Mouse (Mus musculus): ENCODE data around the gene Susd2. TPM values are rescaled to one million over a fixed set of nuclear protein-coding genes. Genes with fewer than 3 reads are reported as not detected.

Gene Susd2
- polyA plus RNA-seq, 1 experiment from 2014 or later: 0.96 TPM

DNA sequence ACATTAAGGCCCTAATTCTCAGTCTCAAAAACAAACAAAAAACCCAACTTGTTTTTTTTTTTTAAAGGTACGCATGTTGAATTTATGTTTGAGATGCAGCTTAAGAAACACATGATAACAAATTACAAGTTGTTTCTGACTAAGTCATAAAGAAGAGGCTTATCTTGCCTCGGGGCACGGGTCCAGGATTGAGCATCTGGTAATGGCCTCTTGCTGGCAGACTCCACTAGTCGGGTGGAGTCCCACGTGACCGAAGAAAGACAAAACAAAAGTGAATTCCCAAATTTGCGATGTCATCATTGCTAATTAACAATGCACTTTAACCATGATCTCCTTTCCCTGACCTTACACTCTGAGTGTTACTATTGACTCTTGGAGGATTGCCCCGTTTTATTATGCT is 47.8 kb downstream of the Susd2 start:
- H3K27me3 ChIP-seq (ENCODE audit: low read depth, poor library complexity, severe bottlenecking): no peaks in the 10 kb centered on the region
- H3K36me3 ChIP-seq: no peaks in the 10 kb centered on the region
- no peaks in the 10 kb centered on the region for H3K4me1 ChIP-seq
- WGBS: 85% methylated on average over 8 of the region's 8 CpGs
- H3K27ac ChIP-seq: no peak overlapping the region
- H3K4me3 ChIP-seq: no peak overlapping the region
- no peak for DNase-seq (ENCODE audit: low spot score)
- H3K9me3 ChIP-seq (replicated peaks): no peaks in the 10 kb centered on the region

DNA sequence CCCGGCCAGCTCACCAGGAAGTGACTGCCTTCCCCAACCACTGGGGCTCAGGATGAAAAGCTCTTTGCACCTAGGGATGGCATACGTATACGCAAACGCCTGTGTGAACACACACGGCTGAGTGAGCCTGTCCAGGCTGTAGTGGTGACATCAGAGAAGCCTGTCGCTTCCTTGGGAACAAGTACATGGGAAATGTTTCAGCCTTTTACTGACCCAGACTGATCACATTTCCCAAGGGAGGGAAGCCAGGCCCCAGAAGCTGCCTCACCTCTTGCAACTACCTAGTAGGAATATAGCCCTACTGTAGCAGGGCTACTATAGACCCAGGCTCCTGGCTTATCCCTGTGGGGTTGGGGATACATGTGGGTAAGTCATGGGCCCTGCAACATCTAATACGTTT is 51.2 kb downstream of the Susd2 start:
- Histone ChIP-seq H3K27me3 (ENCODE audit: low read depth, poor library complexity, severe bottlenecking) (no peaks in the 10 kb centered on the region), H3K4me1 (peaks cover 19% of the 10 kb centered on the region), H3K9me3 (replicated peaks) (no peaks in the 10 kb centered on the region), H3K36me3 (no peaks in the 10 kb centered on the region), H3K4me3 (no peak overlapping the region), H3K27ac (no peak overlapping the region)
- 83% methylated on average over 7 of the region's 7 CpGs for WGBS
- no peak for DNase-seq (ENCODE audit: low spot score)

DNA sequence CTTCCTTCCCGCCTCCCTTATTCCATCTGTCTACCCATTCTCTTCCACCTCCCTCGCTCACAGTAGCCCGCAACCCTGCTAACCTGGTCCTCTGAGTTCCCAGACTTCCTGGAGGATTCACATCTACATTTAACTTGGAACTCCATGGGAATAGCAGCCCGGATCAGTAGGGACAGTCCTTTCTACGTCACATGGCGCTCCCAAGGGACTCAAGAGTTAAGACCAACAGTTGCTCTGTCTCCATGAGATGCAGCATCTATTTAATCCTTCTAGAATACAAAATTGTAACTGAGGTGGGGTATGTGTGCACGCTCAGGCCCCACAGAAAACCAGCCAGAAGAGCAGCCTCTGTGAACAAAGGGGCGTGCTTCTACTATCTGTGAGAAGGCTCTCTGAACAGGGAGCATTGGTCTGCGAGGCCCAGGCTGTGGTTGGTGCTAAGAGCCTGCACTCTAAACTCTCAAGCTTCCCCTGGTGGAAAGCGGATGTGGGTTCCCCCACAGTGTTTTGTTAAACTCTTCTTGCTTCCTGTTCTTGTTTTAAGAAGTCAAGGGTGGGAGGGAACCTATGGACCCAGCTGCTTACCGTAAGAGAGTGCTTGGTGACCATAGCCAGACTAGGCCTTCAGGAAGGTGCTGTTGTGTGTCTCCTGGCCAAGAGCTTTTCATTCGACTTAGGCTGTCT is 52.5 kb downstream of the Susd2 start:
- Histone ChIP-seq H3K4me1 (peaks cover 21% of the 10 kb centered on the region), H3K9me3 (replicated peaks) (no peaks in the 10 kb centered on the region), H3K27ac (no peak overlapping the region), H3K27me3 (ENCODE audit: low read depth, poor library complexity, severe bottlenecking) (no peaks in the 10 kb centered on the region), H3K36me3 (no peaks in the 10 kb centered on the region), H3K4me3 (no peak overlapping the region)
- WGBS: 84% methylated on average over 12 of the region's 12 CpGs
- no peak for DNase-seq (ENCODE audit: low spot score)

DNA sequence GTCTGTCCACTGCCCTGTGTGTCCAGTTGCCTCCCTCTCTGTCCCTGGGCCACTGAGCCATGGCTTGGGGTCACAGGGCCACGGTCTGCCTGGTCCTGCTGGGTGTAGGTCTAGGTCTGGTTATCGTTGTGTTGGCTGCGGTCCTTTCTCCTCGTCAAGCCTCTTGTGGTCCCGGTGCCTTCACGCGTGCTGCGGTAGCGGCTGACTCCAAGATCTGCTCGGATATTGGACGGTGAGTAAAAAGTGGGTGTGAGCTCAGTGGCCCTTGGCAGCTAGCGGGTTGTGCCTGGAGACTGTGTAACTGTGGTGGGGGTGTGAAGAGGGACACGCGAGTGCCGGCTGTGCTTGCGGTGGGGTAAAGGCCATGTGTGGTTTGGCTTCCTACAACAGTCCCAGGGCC is 54.2 kb downstream of the Susd2 start:
- Histone ChIP-seq H3K27me3 (ENCODE audit: low read depth, poor library complexity, severe bottlenecking) (peaks cover 13% of the 10 kb centered on the region), H3K27ac (peak overlapping the region; percentile 72), H3K9me3 (replicated peaks) (no peaks in the 10 kb centered on the region), H3K4me1 (peaks cover 28% of the 10 kb centered on the region), H3K36me3 (no peaks in the 10 kb centered on the region), H3K4me3 (0 out of 2 replicates have a peak overlapping the region, but pooled peaks have one; percentile 5)
- no peak for DNase-seq (ENCODE audit: low spot score)
- 79% methylated on average over 16 of the region's 16 CpGs for WGBS

DNA sequence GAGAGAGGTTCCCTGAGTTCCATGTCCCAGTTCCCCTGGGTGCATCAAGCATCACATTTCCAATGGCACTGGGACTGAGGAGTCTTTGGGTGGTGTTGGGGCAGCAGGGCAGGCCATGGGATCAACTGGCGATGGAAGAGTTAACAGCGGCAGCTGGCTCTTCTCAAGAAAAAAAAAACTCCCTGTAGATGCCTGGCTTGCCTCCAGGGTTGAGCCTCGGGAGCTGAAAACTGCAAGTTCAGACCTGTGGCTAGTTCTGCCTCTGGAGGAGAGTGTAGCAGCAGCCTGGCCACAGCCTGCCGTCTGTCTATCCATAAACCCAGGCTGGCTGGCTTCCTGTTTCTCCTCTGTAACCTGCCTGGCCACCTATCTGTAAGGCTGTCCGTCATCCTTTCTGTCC is 54.7 kb downstream of the Susd2 start, which contains the start of gene Ggt5:
Ggt5 (plus strand) TSS at position 212 of the 400 bp plus-strand sequence.
- peaks cover 28% of the 10 kb centered on the region for H3K4me1 ChIP-seq
- no peaks in the 10 kb centered on the region for H3K36me3 ChIP-seq
- DNase-seq (ENCODE audit: low spot score): no peak
- 0 out of 2 replicates have a peak within 1 kb of the TSS, but pooled peaks have one; percentile 5 for H3K4me3 ChIP-seq
- H3K9me3 ChIP-seq (replicated peaks): no peaks in the 10 kb centered on the region
- H3K27ac ChIP-seq: peak within 1 kb of the TSS; percentile 72
- 28% methylated on average over 5 of the region's 5 CpGs for WGBS
- H3K27me3 ChIP-seq (ENCODE audit: low read depth, poor library complexity, severe bottlenecking): peaks cover 17% of the 10 kb centered on the region

DNA sequence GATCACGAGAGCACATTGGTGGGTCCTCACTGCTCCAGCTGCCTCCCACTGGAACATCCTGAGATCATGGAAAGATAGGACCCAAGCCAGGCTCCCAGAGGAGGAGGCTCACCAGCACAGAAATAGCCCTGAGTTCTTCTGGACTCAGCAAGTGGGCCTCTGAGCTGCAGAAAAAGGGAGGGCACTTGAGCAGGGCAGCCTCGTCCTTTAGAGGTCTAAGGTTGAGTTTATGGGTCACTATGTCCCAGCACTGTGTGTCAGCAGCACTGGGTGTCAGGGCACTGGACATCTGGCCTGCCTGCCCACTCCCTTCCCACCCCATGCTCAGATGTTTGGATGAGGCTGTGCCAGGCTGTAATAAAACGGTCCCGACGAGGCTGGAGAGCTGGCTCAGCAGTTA is 55.5 kb downstream of the Susd2 start:
- no peak overlapping the region for H3K4me3 ChIP-seq
- no peak for DNase-seq (ENCODE audit: low spot score)
- no peak overlapping the region for H3K27ac ChIP-seq
- H3K9me3 ChIP-seq (replicated peaks): no peaks in the 10 kb centered on the region
- no peaks in the 10 kb centered on the region for H3K36me3 ChIP-seq
- H3K4me1 ChIP-seq: peaks cover 28% of the 10 kb centered on the region
- 51% methylated on average over 5 of the region's 5 CpGs for WGBS
- peaks cover 17% of the 10 kb centered on the region for H3K27me3 ChIP-seq (ENCODE audit: low read depth, poor library complexity, severe bottlenecking)

DNA sequence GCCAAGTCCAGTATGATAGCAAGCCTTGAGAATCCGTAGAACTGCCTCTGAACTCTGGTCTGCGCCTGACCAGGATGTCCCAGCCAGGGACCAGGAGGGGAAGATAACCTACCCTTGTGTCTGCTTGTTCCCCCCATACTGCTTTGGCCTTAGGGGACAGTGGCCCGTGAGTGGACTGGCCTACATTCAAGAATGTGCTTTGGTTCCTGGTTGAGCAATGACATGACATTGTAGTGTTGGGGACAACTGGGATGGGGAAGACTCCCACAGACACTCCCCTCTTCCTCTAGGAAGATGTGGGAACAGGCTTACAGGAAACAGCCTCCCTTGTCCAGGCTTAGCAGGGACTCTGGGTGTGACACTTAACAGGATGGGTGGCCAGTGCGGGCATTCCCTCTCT is 56.0 kb downstream of the Susd2 start:
- peaks cover 34% of the 10 kb centered on the region for H3K4me1 ChIP-seq
- H3K27me3 ChIP-seq (ENCODE audit: low read depth, poor library complexity, severe bottlenecking): peaks cover 17% of the 10 kb centered on the region
- H3K27ac ChIP-seq: no peak overlapping the region
- WGBS: 89% methylated on average over 4 of the region's 4 CpGs
- no peaks in the 10 kb centered on the region for H3K36me3 ChIP-seq
- no peaks in the 10 kb centered on the region for H3K9me3 ChIP-seq (replicated peaks)
- no peak for DNase-seq (ENCODE audit: low spot score)
- H3K4me3 ChIP-seq: no peak overlapping the region

Other genes with a start within 250 kb of the Susd2 start
- gene Upb1, start 242.9 kb downstream of the Susd2 start, polyA plus RNA-seq (2016; fragmentation: Nextera tagmentation; extraction: Ambion mirVana): 0.70 TPM in 1 of 2 replicates, not detected in the other
- gene Snrpd3, start 126.5 kb downstream of the Susd2 start, polyA plus RNA-seq (2016; fragmentation: Nextera tagmentation; extraction: Ambion mirVana): 255 and 295 TPM in 2 replicates
- gene Gucd1, start 126.0 kb downstream of the Susd2 start, polyA plus RNA-seq (2016; fragmentation: Nextera tagmentation; extraction: Ambion mirVana): 26.1 and 32.3 TPM in 2 replicates
- 0.74 and 0.93 TPM in 2 replicates for gene Lrrc75b, start 83.7 kb downstream of the Susd2 start, polyA plus RNA-seq (2016; fragmentation: Nextera tagmentation; extraction: Ambion mirVana)
- 1.3 and 2.3 TPM in 2 replicates for gene Ggt1, start 82.4 kb downstream of the Susd2 start, polyA plus RNA-seq (2016; fragmentation: Nextera tagmentation; extraction: Ambion mirVana)
- gene Ggt5, start 54.7 kb downstream of the Susd2 start, polyA plus RNA-seq (2016; fragmentation: Nextera tagmentation; extraction: Ambion mirVana): 0.33 and 0.69 TPM in 2 replicates
- 31.2 and 31.9 TPM in 2 replicates for gene Cabin1, start 120.3 kb upstream of the Susd2 start, polyA plus RNA-seq (2016; fragmentation: Nextera tagmentation; extraction: Ambion mirVana)
- gene Ddt, start 129.4 kb upstream of the Susd2 start, polyA plus RNA-seq (2016; fragmentation: Nextera tagmentation; extraction: Ambion mirVana): 91.4 and 92.5 TPM in 2 replicates
- not detected in 2 replicates for gene Gm20441, start 136.9 kb upstream of the Susd2 start, polyA plus RNA-seq (2016; fragmentation: Nextera tagmentation; extraction: Ambion mirVana)
- gene Gstt3, start 137.4 kb upstream of the Susd2 start, polyA plus RNA-seq (2016; fragmentation: Nextera tagmentation; extraction: Ambion mirVana): 2.7 and 4.2 TPM in 2 replicates
- gene Gstt1, start 154.6 kb upstream of the Susd2 start, polyA plus RNA-seq (2016; fragmentation: Nextera tagmentation; extraction: Ambion mirVana): 1.7 and 3.8 TPM in 2 replicates
- gene Gstt4, start 178.5 kb upstream of the Susd2 start, polyA plus RNA-seq (2016; fragmentation: Nextera tagmentation; extraction: Ambion mirVana): not detected in 2 replicates
- gene Gstt2, start 193.4 kb upstream of the Susd2 start, polyA plus RNA-seq (2016; fragmentation: Nextera tagmentation; extraction: Ambion mirVana): 4.9 and 6.5 TPM in 2 replicates
- gene Mif, start 216.2 kb upstream of the Susd2 start, polyA plus RNA-seq (2016; fragmentation: Nextera tagmentation; extraction: Ambion mirVana): 3,225 and 4,131 TPM in 2 replicates
- 3.1 and 3.8 TPM in 2 replicates for gene Derl3, start 249.4 kb upstream of the Susd2 start, polyA plus RNA-seq (2016; fragmentation: Nextera tagmentation; extraction: Ambion mirVana)